Comparison of ENCODE assay signal across 8 mouse cellular contexts in the genomic region with DNA sequence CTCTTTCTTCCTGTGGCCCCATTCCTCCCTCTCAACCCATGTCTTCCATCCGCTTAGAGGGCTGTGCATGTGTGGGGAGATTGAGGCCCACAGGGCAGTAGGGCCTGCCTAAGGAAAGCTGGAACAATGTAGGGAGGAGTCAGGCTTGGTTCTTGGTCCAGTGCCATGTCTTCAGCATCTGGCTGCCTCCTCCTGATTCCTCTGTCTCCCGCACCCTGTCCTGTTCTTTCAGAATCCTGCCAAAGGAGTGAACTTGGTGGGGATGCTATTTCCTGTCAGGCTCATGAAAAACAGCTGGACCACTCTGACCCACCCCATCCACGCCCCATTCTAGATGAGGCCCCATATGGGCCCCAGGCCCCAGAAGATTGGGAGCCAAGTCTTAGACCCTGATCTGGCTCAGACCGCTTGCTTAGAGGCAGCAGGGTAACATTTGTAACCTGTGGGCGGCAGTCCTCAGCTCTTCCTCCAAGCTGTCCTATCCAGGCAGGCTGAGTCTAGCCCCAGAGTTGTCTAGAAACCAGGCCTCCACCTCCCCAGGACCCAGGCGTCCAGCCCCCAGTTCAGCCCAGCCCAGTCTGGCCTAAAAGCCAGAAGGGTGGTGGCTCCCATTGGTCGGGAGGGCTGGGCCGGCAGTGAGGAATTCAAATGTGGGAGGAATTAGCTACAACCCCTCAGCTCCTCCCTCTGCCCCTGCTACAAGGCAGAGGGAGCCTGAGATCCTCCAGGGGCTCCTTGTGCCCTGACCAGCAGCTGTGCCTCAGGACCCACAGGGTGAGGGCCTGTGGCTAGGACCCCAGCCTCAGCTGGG. TPM values are rescaled to one million over a fixed set of nuclear protein-coding genes. Genes with fewer than 3 reads are reported as not detected.
A peak's percentile ranks its signal among the peaks of the same experiment; 100 is the strongest.
DNase-seq lines count a peak whose midpoint lies in the region; ATAC-seq and TF ChIP-seq lines count a peak whose summit lies in the region.

No protein-coding gene starts in this region.

- no peaks in the 10 kb centered on the region for H3K9me3 ChIP-seq in forebrain, embryonic 11.5 days (ENCODE audit: control insufficient read depth, low read length)
- H3K9me3 ChIP-seq in forebrain, embryonic 14.5 days (replicated peaks; ENCODE audit: control insufficient read depth, low read length), result no peaks in the 10 kb centered on the region
- no peaks in the 10 kb centered on the region for H3K9me3 ChIP-seq in hindbrain, embryonic 15.5 days
- H3K9me3 ChIP-seq in liver, embryonic 16.5 days (replicated peaks; ENCODE audit: control insufficient read depth, low read length), result no peaks in the 10 kb centered on the region
- no peaks in the 10 kb centered on the region for H3K9me3 ChIP-seq in stomach, postnatal 0 days (ENCODE audit: control insufficient read depth, low read length)

- DNase-seq in forebrain, embryonic 11.5 days (ENCODE audit: low spot score), result no peak
- no peak for DNase-seq in forebrain, embryonic 14.5 days (ENCODE audit: low spot score)
- DNase-seq in gastrocnemius, adult 2 months, result peak; percentile 88
- peak; percentile 63 for DNase-seq in stomach, postnatal 0 days (ENCODE audit: low spot score)
- no peak for DNase-seq in layer of hippocampus, adult 2 months (ENCODE audit: low spot score in 2 of 2)
- DNase-seq in cerebellum, postnatal 10 days, result no peak

- TF ChIP-seq CTCF in gastrocnemius, adult 2 months (IDR thresholded peaks at IDR 0.05), result no peak
- peak; percentile 33 for TF ChIP-seq CTCF in stomach, postnatal 0 days (IDR thresholded peaks at IDR 0.05; ENCODE audit: low read depth)
- no peak for TF ChIP-seq CTCF in layer of hippocampus, adult 2 months (conservative IDR thresholded peaks at IDR 0.05)

- 0 out of 2 replicates have a peak, but pooled peaks have one; percentile 40 for ATAC-seq in forebrain, embryonic 11.5 days (replicated peaks; ENCODE audit: low FRiP score)
- ATAC-seq in forebrain, embryonic 14.5 days, result no peak
- ATAC-seq in hindbrain, embryonic 15.5 days (ENCODE audit: low FRiP score, low read depth), result peak; percentile 27; the same call in 1 of the 2 replicates
- peak; percentile 52 for ATAC-seq in liver, embryonic 16.5 days (ENCODE audit: low read depth)
- ATAC-seq in stomach, postnatal 0 days (ENCODE audit: low FRiP score, low TSS enrichment), result peak; percentile 86

- no peak overlapping the region for H3K27ac ChIP-seq in forebrain, embryonic 11.5 days (ENCODE audit: low read depth, low read length)
- no peak overlapping the region for H3K27ac ChIP-seq in forebrain, embryonic 14.5 days (ENCODE audit: low read depth, low read length)
- peak overlapping the region; percentile 83 for H3K27ac ChIP-seq in gastrocnemius, adult 2 months
- H3K27ac ChIP-seq in hindbrain, embryonic 15.5 days (replicated peaks), result peak overlapping the region; percentile 47; the same call in 1 of the 2 replicates
- no peak overlapping the region for H3K27ac ChIP-seq in liver, embryonic 16.5 days (ENCODE audit: low read length)
- peak overlapping the region; percentile 91 for H3K27ac ChIP-seq in stomach, postnatal 0 days (replicated peaks)
- H3K27ac ChIP-seq in layer of hippocampus, adult 2 months, result no peak overlapping the region

- no peak overlapping the region for H3K4me3 ChIP-seq in forebrain, embryonic 11.5 days (ENCODE audit: low read depth, low read length)
- H3K4me3 ChIP-seq in forebrain, embryonic 14.5 days (ENCODE audit: low read depth, low read length), result no peak overlapping the region
- peak overlapping the region; percentile 68 for H3K4me3 ChIP-seq in gastrocnemius, adult 2 months
- no peak overlapping the region for H3K4me3 ChIP-seq in hindbrain, embryonic 15.5 days
- H3K4me3 ChIP-seq in liver, embryonic 16.5 days (ENCODE audit: low read depth, low read length), result no peak overlapping the region
- H3K4me3 ChIP-seq in stomach, postnatal 0 days (ENCODE audit: low read depth, low read length), result peak overlapping the region; percentile 33
- no peak overlapping the region for H3K4me3 ChIP-seq in layer of hippocampus, adult 2 months

- H3K4me1 ChIP-seq in forebrain, embryonic 11.5 days (replicated peaks; ENCODE audit: control insufficient read depth, insufficient read depth, low read length), result peaks cover 8% of the 10 kb centered on the region; the same call in 1 of the 2 replicates
- H3K4me1 ChIP-seq in forebrain, embryonic 14.5 days (ENCODE audit: control insufficient read depth, insufficient read depth, low read length), result no peaks in the 10 kb centered on the region
- H3K4me1 ChIP-seq in hindbrain, embryonic 15.5 days (replicated peaks), result peaks cover 3% of the 10 kb centered on the region; the same call in 1 of the 2 replicates
- H3K4me1 ChIP-seq in liver, embryonic 16.5 days (ENCODE audit: control insufficient read depth, low read depth, low read length), result no peaks in the 10 kb centered on the region
- H3K4me1 ChIP-seq in stomach, postnatal 0 days (replicated peaks; ENCODE audit: control insufficient read depth, insufficient read depth), result no peaks in the 10 kb centered on the region

- no peaks in the 10 kb centered on the region for H3K36me3 ChIP-seq in forebrain, embryonic 11.5 days (ENCODE audit: control insufficient read depth, insufficient read depth, low read length)
- no peaks in the 10 kb centered on the region for H3K36me3 ChIP-seq in forebrain, embryonic 14.5 days (ENCODE audit: control insufficient read depth, insufficient read depth, low read length)
- H3K36me3 ChIP-seq in hindbrain, embryonic 15.5 days, result no peaks in the 10 kb centered on the region
- H3K36me3 ChIP-seq in liver, embryonic 16.5 days (ENCODE audit: control insufficient read depth, insufficient read depth), result peaks cover 12% of the 10 kb centered on the region
- H3K36me3 ChIP-seq in stomach, postnatal 0 days (ENCODE audit: control insufficient read depth, insufficient read depth, low read length), result peaks cover 25% of the 10 kb centered on the region

- H3K4me2 ChIP-seq in forebrain, embryonic 11.5 days (ENCODE audit: low read depth, low read length, severe bottlenecking), result no peak overlapping the region
- H3K4me2 ChIP-seq in forebrain, embryonic 14.5 days (ENCODE audit: low read length), result no peak overlapping the region
- H3K4me2 ChIP-seq in hindbrain, embryonic 15.5 days, result no peak overlapping the region
- H3K4me2 ChIP-seq in liver, embryonic 16.5 days (ENCODE audit: low read depth, low read length), result no peak overlapping the region
- H3K4me2 ChIP-seq in stomach, postnatal 0 days (replicated peaks; ENCODE audit: low read depth), result peak overlapping the region; percentile 59

- H3K9ac ChIP-seq in forebrain, embryonic 11.5 days (ENCODE audit: low read length), result no peak overlapping the region
- no peak overlapping the region for H3K9ac ChIP-seq in forebrain, embryonic 14.5 days (ENCODE audit: low read length)
- H3K9ac ChIP-seq in hindbrain, embryonic 15.5 days, result no peak overlapping the region
- no peak overlapping the region for H3K9ac ChIP-seq in liver, embryonic 16.5 days (ENCODE audit: low read depth, low read length)
- peak overlapping the region; percentile 55 for H3K9ac ChIP-seq in stomach, postnatal 0 days (ENCODE audit: low read length)

- H3K27me3 ChIP-seq in forebrain, embryonic 11.5 days (ENCODE audit: control insufficient read depth, insufficient read depth, low read length), result no peaks in the 10 kb centered on the region
- H3K27me3 ChIP-seq in forebrain, embryonic 14.5 days (replicated peaks; ENCODE audit: control insufficient read depth, insufficient read depth, low read length), result no peaks in the 10 kb centered on the region
- H3K27me3 ChIP-seq in hindbrain, embryonic 15.5 days, result no peaks in the 10 kb centered on the region
- H3K27me3 ChIP-seq in liver, embryonic 16.5 days (ENCODE audit: control insufficient read depth, insufficient read depth, low read depth, low read length), result no peaks in the 10 kb centered on the region
- H3K27me3 ChIP-seq in stomach, postnatal 0 days (ENCODE audit: control insufficient read depth, insufficient read depth, low read length), result no peaks in the 10 kb centered on the region

- intact Hi-C loops in gastrocnemius, adult 2 months (cut with DNase I), result no loop called here

- TF ChIP-seq EP300 in stomach, postnatal 0 days (optimal IDR thresholded peaks at IDR 0.05), result no peak

- 42% methylated on average over 8 of the region's 8 CpGs for WGBS in forebrain, embryonic 11.5 days
- 40% methylated on average over 8 of the region's 8 CpGs for WGBS in forebrain, embryonic 14.5 days
- 52% methylated on average over 8 of the region's 8 CpGs for WGBS in hindbrain, embryonic 15.5 days
- WGBS in liver, embryonic 16.5 days (ENCODE audit: insufficient replicate concordance), result 56% methylated on average over 8 of the region's 8 CpGs
- 17% methylated on average over 8 of the region's 8 CpGs for WGBS in stomach, postnatal 0 days

RNA-seq across cellular contexts. Expression of a gene that starts 16.8 kb away (rescaled TPM):
- not detected in 2 replicates for polyA plus RNA-seq in forebrain, embryonic 11.5 days (2014; fragmentation: Nextera tagmentation; extraction: Ambion mirVana)
- polyA plus RNA-seq in forebrain, embryonic 14.5 days (2014; fragmentation: Nextera tagmentation; extraction: Ambion mirVana), result not detected in 2 replicates
- total RNA-seq in gastrocnemius, adult 2 months (2021), result not detected
- not detected in 2 replicates for polyA plus RNA-seq in hindbrain, embryonic 15.5 days (2015; fragmentation: Nextera tagmentation; extraction: Ambion mirVana)
- 4.0 TPM in 1 of 2 replicates, not detected in the other for polyA plus RNA-seq in liver, embryonic 16.5 days (2015; fragmentation: Nextera tagmentation; extraction: Ambion mirVana)
- polyA plus RNA-seq in stomach, postnatal 0 days (2015; fragmentation: Nextera tagmentation; extraction: Ambion mirVana), result 0.24 TPM in 1 of 2 replicates, not detected in the other
- total RNA-seq in layer of hippocampus, adult 2 months (2021), result 1 to 10 TPM in 1 of 2 experiments, not detected in 1; 2.4 TPM

RNA-seq across cellular contexts. Expression of a gene that starts 27.6 kb away (rescaled TPM):
- polyA plus RNA-seq in forebrain, embryonic 11.5 days (2014; fragmentation: Nextera tagmentation; extraction: Ambion mirVana), result 18.6 and 22.7 TPM in 2 replicates
- polyA plus RNA-seq in forebrain, embryonic 14.5 days (2014; fragmentation: Nextera tagmentation; extraction: Ambion mirVana), result 27.0 and 34.7 TPM in 2 replicates
- 10 to 100 TPM; 21.2 to 28.5 TPM for total RNA-seq in gastrocnemius, adult 2 months (2021)
- 31.3 and 34.8 TPM in 2 replicates for polyA plus RNA-seq in hindbrain, embryonic 15.5 days (2015; fragmentation: Nextera tagmentation; extraction: Ambion mirVana)
- polyA plus RNA-seq in liver, embryonic 16.5 days (2015; fragmentation: Nextera tagmentation; extraction: Ambion mirVana), result 14.3 and 14.6 TPM in 2 replicates
- 9.2 and 9.5 TPM in 2 replicates for polyA plus RNA-seq in stomach, postnatal 0 days (2015; fragmentation: Nextera tagmentation; extraction: Ambion mirVana)
- total RNA-seq in layer of hippocampus, adult 2 months (2021), result 100 to 1,000 TPM; 300 to 318 TPM

RNA-seq across cellular contexts. Expression of a gene that starts 46.0 kb away (rescaled TPM):
- 10.5 and 14.5 TPM in 2 replicates for polyA plus RNA-seq in forebrain, embryonic 11.5 days (2014; fragmentation: Nextera tagmentation; extraction: Ambion mirVana)
- 5.8 and 6.5 TPM in 2 replicates for polyA plus RNA-seq in forebrain, embryonic 14.5 days (2014; fragmentation: Nextera tagmentation; extraction: Ambion mirVana)
- total RNA-seq in gastrocnemius, adult 2 months (2021), result 10 to 100 TPM; 19.9 to 30.6 TPM
- 10.6 and 11.0 TPM in 2 replicates for polyA plus RNA-seq in hindbrain, embryonic 15.5 days (2015; fragmentation: Nextera tagmentation; extraction: Ambion mirVana)
- polyA plus RNA-seq in liver, embryonic 16.5 days (2015; fragmentation: Nextera tagmentation; extraction: Ambion mirVana), result 17.3 and 22.5 TPM in 2 replicates
- polyA plus RNA-seq in stomach, postnatal 0 days (2015; fragmentation: Nextera tagmentation; extraction: Ambion mirVana), result 37.2 and 44.7 TPM in 2 replicates
- total RNA-seq in layer of hippocampus, adult 2 months (2021), result 10 to 100 TPM; 19.2 to 20.0 TPM

Comparison
In these comparisons a context has a peak if more than half of its experiments do, and no peak if none do; other contexts are left out.
1. DNase-seq: peak in gastrocnemius, adult 2 months (single experiment) and stomach, postnatal 0 days (single experiment); none in forebrain, embryonic 11.5 days (single experiment), forebrain, embryonic 14.5 days (single experiment), layer of hippocampus, adult 2 months (0 of 2) and cerebellum, postnatal 10 days (0 of 2).
2. H3K27ac ChIP-seq: peak in gastrocnemius, adult 2 months (single experiment), hindbrain, embryonic 15.5 days (single experiment) and stomach, postnatal 0 days (single experiment); none in forebrain, embryonic 11.5 days (single experiment), forebrain, embryonic 14.5 days (single experiment), liver, embryonic 16.5 days (single experiment) and layer of hippocampus, adult 2 months (single experiment).
3. H3K4me3 ChIP-seq: peak in gastrocnemius, adult 2 months (single experiment) and stomach, postnatal 0 days (single experiment); none in forebrain, embryonic 11.5 days (single experiment), forebrain, embryonic 14.5 days (single experiment), hindbrain, embryonic 15.5 days (single experiment), liver, embryonic 16.5 days (single experiment) and layer of hippocampus, adult 2 months (single experiment).